Mouse (Mus musculus) kidney, embryonic 14.5 days (tissue): ENCODE data around the gene Slc24a3. TPM values are rescaled to one million over a fixed set of nuclear protein-coding genes. Genes with fewer than 3 reads are reported as not detected.

Source experiments
- ATAC-seq: fragments of 200-750 bp; cut with Nextera tagmentation; 2 replicates; pipeline ENCODE4 v1.8.0; 2017; ENCODE audit warnings: moderate number of reproducible peaks, mild to moderate bottlenecking, moderate TSS enrichment, moderate library complexity; ENCODE audit not compliant: low FRiP score, low TSS enrichment
- H3K27ac ChIP-seq: fragments of 300-500 bp; sonication (generic); 2 replicates; pipeline ENCODE4 v1.5.1; 2014; ENCODE audit warnings: low read depth, mild to moderate bottlenecking, low read length, moderate library complexity, mixed read lengths
- H3K27me3 ChIP-seq: fragments of 300-500 bp; sonication (generic); 2 replicates; pipeline ENCODE4 v1.6.1; 2014; ENCODE audit warnings: mild to moderate bottlenecking, low read length; ENCODE audit not compliant: control insufficient read depth, insufficient read depth
- H3K36me3 ChIP-seq: fragments of 300-500 bp; sonication (generic); 2 replicates; pipeline ENCODE4 v1.6.1; 2014; ENCODE audit warnings: low read length, mixed read lengths; ENCODE audit not compliant: control insufficient read depth, insufficient read depth
- H3K4me1 ChIP-seq: fragments of 300-500 bp; sonication (generic); 2 replicates; pipeline ENCODE4 v1.6.1; 2014; ENCODE audit warnings: low read length, mixed read lengths; ENCODE audit not compliant: control insufficient read depth, insufficient read depth
- H3K4me2 ChIP-seq: fragments of 300-500 bp; sonication (generic); replicated peaks from 2 replicates; pipeline ENCODE4 v1.6.1; 2014; ENCODE audit warnings: low read depth, mild to moderate bottlenecking, low read length
- H3K4me3 ChIP-seq: fragments of 300-500 bp; sonication (generic); 2 replicates; pipeline ENCODE4 v1.5.1; 2014; ENCODE audit warnings: mild to moderate bottlenecking, low read length
- H3K9ac ChIP-seq: fragments of 300-500 bp; sonication (generic); 2 replicates; pipeline ENCODE4 v1.6.1; 2014; ENCODE audit warnings: low read depth, mild to moderate bottlenecking, low read length, moderate library complexity
- H3K9me3 ChIP-seq: fragments of 300-500 bp; sonication (generic); 2 replicates; pipeline ENCODE4 v1.6.1; 2016; ENCODE audit warnings: low read length; ENCODE audit not compliant: control insufficient read depth
- WGBS: fragments of 180-500 bp; shearing (Covaris S2); extraction: QIAGEN DNeasy Blood & Tissue Kit; methylation state at CpG from one replicate; pipeline ENCODE4 v1.1.7; 2014; 5-methylcytosine and 5-hydroxymethylcytosine counted together
- polyA plus RNA-seq: library from polyadenylated mRNA; unstranded; fragments of >200 nt; fragmentation: Nextera tagmentation; extraction: Ambion mirVana; gene quantifications from 2 replicates; pipeline ENCODE4 v1.2.1, GENCODE M21; 2014

Slc24a3 gene
- 2.3 and 2.4 TPM in 2 replicates for polyA plus RNA-seq

GRCm38 (mm10) chr2:145167664-145168360 lies at the start of gene Slc24a3:
Gene Slc24a3, plus strand, starts transcription at chr2:145167754.
- no peaks in the 10 kb centered on the region for H3K36me3 ChIP-seq
- H3K4me1 ChIP-seq, result 0 out of 2 replicates have a peak, but pooled peaks cover 5% of the 10 kb centered on the region
- H3K4me3 ChIP-seq, result peak within 1 kb of the TSS; percentile 72
- peak within 1 kb of the TSS; percentile 70 for H3K9ac ChIP-seq
- peak; percentile 91 for ATAC-seq
- no peaks in the 10 kb centered on the region for H3K27me3 ChIP-seq
- H3K9me3 ChIP-seq, result no peaks in the 10 kb centered on the region
- H3K27ac ChIP-seq, result peak within 1 kb of the TSS; percentile 65; the same call in 1 of the 2 replicates
- WGBS, result under 1% methylated on average over 79 of the region's 100 CpGs
- H3K4me2 ChIP-seq, result peak within 1 kb of the TSS; percentile 95

- H3K36me3 ChIP-seq, result no peaks in the 10 kb centered on the region
- no peak overlapping the region for H3K27ac ChIP-seq
- H3K4me3 ChIP-seq, result no peak overlapping the region
- H3K9me3 ChIP-seq, result no peaks in the 10 kb centered on the region
- H3K27me3 ChIP-seq, result no peaks in the 10 kb centered on the region
- ATAC-seq, result no peak
- no peak overlapping the region for H3K4me2 ChIP-seq
- H3K9ac ChIP-seq, result no peak overlapping the region
- H3K4me1 ChIP-seq, result no peaks in the 10 kb centered on the region
- WGBS, result 81% methylated on average over 5 of the region's 5 CpGs
Observed at GRCm38 (mm10) chr2:145117762-145118161, 49.8 kb upstream of the Slc24a3 start.

- Histone ChIP-seq H3K9ac (no peak overlapping the region), H3K27ac (no peak overlapping the region), H3K36me3 (no peaks in the 10 kb centered on the region), H3K27me3 (no peaks in the 10 kb centered on the region), H3K4me3 (no peak overlapping the region), H3K9me3 (no peaks in the 10 kb centered on the region), H3K4me2 (no peak overlapping the region), H3K4me1 (no peaks in the 10 kb centered on the region)
- WGBS, result 93% methylated on average over 3 of the region's 3 CpGs
- ATAC-seq, result no peak
Observed at GRCm38 (mm10) chr2:145127747-145128146, 39.8 kb upstream of the Slc24a3 start.

- no peak overlapping the region for H3K27ac ChIP-seq
- H3K9me3 ChIP-seq, result no peaks in the 10 kb centered on the region
- H3K9ac ChIP-seq, result no peak overlapping the region
- ATAC-seq, result no peak
- 81% methylated on average over 4 of the region's 4 CpGs for WGBS
- H3K27me3 ChIP-seq, result no peaks in the 10 kb centered on the region
- no peak overlapping the region for H3K4me3 ChIP-seq
- H3K4me1 ChIP-seq, result no peaks in the 10 kb centered on the region
- no peak overlapping the region for H3K4me2 ChIP-seq
- H3K36me3 ChIP-seq, result no peaks in the 10 kb centered on the region
Observed at GRCm38 (mm10) chr2:145136625-145137291, 30.8 kb upstream of the Slc24a3 start.

GRCm38 (mm10) chr2:145150407-145150806 lies 17.1 kb upstream of the Slc24a3 start:
- Histone ChIP-seq H3K27me3 (no peaks in the 10 kb centered on the region), H3K36me3 (no peaks in the 10 kb centered on the region), H3K27ac (no peak overlapping the region), H3K4me3 (no peak overlapping the region), H3K9ac (no peak overlapping the region), H3K9me3 (no peaks in the 10 kb centered on the region), H3K4me1 (no peaks in the 10 kb centered on the region), H3K4me2 (no peak overlapping the region)
- WGBS, result 86% methylated on average over 1 of the region's 1 CpGs
- ATAC-seq, result no peak

- Histone ChIP-seq H3K27ac (no peak overlapping the region), H3K9ac (no peak overlapping the region), H3K36me3 (no peaks in the 10 kb centered on the region), H3K27me3 (no peaks in the 10 kb centered on the region), H3K4me1 (no peaks in the 10 kb centered on the region), H3K4me2 (no peak overlapping the region), H3K4me3 (no peak overlapping the region), H3K9me3 (no peaks in the 10 kb centered on the region)
- ATAC-seq, result no peak
- 87% methylated on average over 3 of the region's 3 CpGs for WGBS
Observed at GRCm38 (mm10) chr2:145150821-145151220, 16.7 kb upstream of the Slc24a3 start.

GRCm38 (mm10) chr2:145152281-145152680 lies 15.3 kb upstream of the Slc24a3 start:
- no peaks in the 10 kb centered on the region for H3K27me3 ChIP-seq
- no peak overlapping the region for H3K9ac ChIP-seq
- H3K4me2 ChIP-seq, result no peak overlapping the region
- no peak for ATAC-seq
- no peaks in the 10 kb centered on the region for H3K9me3 ChIP-seq
- 79% methylated on average over 1 of the region's 1 CpGs for WGBS
- no peaks in the 10 kb centered on the region for H3K4me1 ChIP-seq
- no peaks in the 10 kb centered on the region for H3K36me3 ChIP-seq
- no peak overlapping the region for H3K4me3 ChIP-seq
- no peak overlapping the region for H3K27ac ChIP-seq

- no peaks in the 10 kb centered on the region for H3K27me3 ChIP-seq
- H3K36me3 ChIP-seq, result no peaks in the 10 kb centered on the region
- ATAC-seq, result no peak
- WGBS, result 88% methylated on average over 1 of the region's 1 CpGs
- H3K4me3 ChIP-seq, result no peak overlapping the region
- H3K9me3 ChIP-seq, result no peaks in the 10 kb centered on the region
- H3K4me1 ChIP-seq, result no peaks in the 10 kb centered on the region
- no peak overlapping the region for H3K9ac ChIP-seq
- no peak overlapping the region for H3K4me2 ChIP-seq
- no peak overlapping the region for H3K27ac ChIP-seq
Observed at GRCm38 (mm10) chr2:145158972-145159371, 8.6 kb upstream of the Slc24a3 start.

GRCm38 (mm10) chr2:145161046-145161700 lies 6.4 kb upstream of the Slc24a3 start:
- no peak overlapping the region for H3K4me3 ChIP-seq
- no peaks in the 10 kb centered on the region for H3K4me1 ChIP-seq
- ATAC-seq, result peak; percentile 89; the same call in 1 of the 2 replicates
- H3K4me2 ChIP-seq, result no peak overlapping the region
- no peaks in the 10 kb centered on the region for H3K9me3 ChIP-seq
- no peak overlapping the region for H3K9ac ChIP-seq
- H3K27me3 ChIP-seq, result no peaks in the 10 kb centered on the region
- H3K27ac ChIP-seq, result no peak overlapping the region
- H3K36me3 ChIP-seq, result no peaks in the 10 kb centered on the region
- WGBS, result 28% methylated on average over 12 of the region's 12 CpGs
